Mouse (Mus musculus) liver, adult 2 months (tissue): ENCODE data around the gene Rhox7a. TPM values are rescaled to one million over a fixed set of nuclear protein-coding genes. Genes with fewer than 3 reads are reported as not detected.

Source experiments
- DNase-seq: peaks from one replicate; pipeline ENCODE4 v3.0.0-alpha.2; 2011; ENCODE audit warnings: low read depth, low spot score; ENCODE audit errors: extremely low read depth
- H3K27ac ChIP-seq: fragments of 200-500 bp; replicated peaks from 2 replicates; pipeline ENCODE4 v1.5.1; 2012; ENCODE audit warnings: low read depth, mild to moderate bottlenecking, control low read depth, inconsistent platforms, low read length; ENCODE audit not compliant: insufficient read depth
- H3K27me3 ChIP-seq: fragments of 200-500 bp; 2 replicates; pipeline ENCODE4 v1.6.1; 2012; ENCODE audit warnings: mild to moderate bottlenecking, moderate library complexity, low read length, inconsistent platforms; ENCODE audit not compliant: control insufficient read depth, insufficient read depth
- H3K36me3 ChIP-seq: fragments of 200-500 bp; 2 replicates; pipeline ENCODE4 v1.6.1; 2012; ENCODE audit warnings: low read length, inconsistent platforms; ENCODE audit not compliant: control insufficient read depth, insufficient read depth
- H3K4me1 ChIP-seq: fragments of 200-500 bp; 2 replicates; pipeline ENCODE4 v1.6.1; 2011; ENCODE audit warnings: low read length; ENCODE audit not compliant: control insufficient read depth, insufficient read depth
- H3K4me3 ChIP-seq: fragments of 200-500 bp; 2 replicates; pipeline ENCODE4 v1.5.1; 2011; ENCODE audit warnings: low read depth, mild to moderate bottlenecking, control low read depth, low read length, moderate library complexity; ENCODE audit not compliant: insufficient read depth
- H3K79me2 ChIP-seq: fragments of 200-500 bp; 2 replicates; pipeline ENCODE4 v1.6.1; 2012; ENCODE audit warnings: inconsistent platforms, mild to moderate bottlenecking, low read length, moderate library complexity; ENCODE audit not compliant: control insufficient read depth, insufficient read depth
- H3K9ac ChIP-seq: fragments of 200-500 bp; 2 replicates; pipeline ENCODE4 v1.6.1; 2012; ENCODE audit warnings: low read depth, mild to moderate bottlenecking, control low read depth, inconsistent platforms, low read length
- CTCF ChIP-seq: fragments of 200-500 bp; IDR thresholded peaks from 2 replicates; pipeline ENCODE4 v1.5.1; 2011; ENCODE audit warnings: low read depth, low read length, control low read depth
- POLR2A ChIP-seq: fragments of 200-500 bp; IDR thresholded peaks from 2 replicates; pipeline ENCODE4 v1.6.1; 2011; ENCODE audit warnings: low read length, control low read depth; ENCODE audit not compliant: insufficient read depth; ENCODE audit errors: extremely low read depth
- WGBS: fragments of 180-500 bp; shearing (Covaris S2); methylation state at CpG from one replicate; pipeline ENCODE4 v1.1.7; 2018; 5-methylcytosine and 5-hydroxymethylcytosine counted together
- polyA plus RNA-seq: library from polyadenylated mRNA; depleted of rRNA; stranded (reverse); fragments of >200 nt; gene quantifications from 2 replicates; pipeline ENCODE4 v1.2.3, GENCODE M21; 2012; rRNA removed
- total RNA-seq: library from RNA; depleted of rRNA; stranded (reverse); fragments of >200 nt; gene quantifications from 2 replicates; pipeline ENCODE4 v1.2.3, GENCODE M21; 2014; rRNA removed

The Rhox7a gene
- total and polyA plus RNA-seq, 2 experiments = not detected

DNA sequence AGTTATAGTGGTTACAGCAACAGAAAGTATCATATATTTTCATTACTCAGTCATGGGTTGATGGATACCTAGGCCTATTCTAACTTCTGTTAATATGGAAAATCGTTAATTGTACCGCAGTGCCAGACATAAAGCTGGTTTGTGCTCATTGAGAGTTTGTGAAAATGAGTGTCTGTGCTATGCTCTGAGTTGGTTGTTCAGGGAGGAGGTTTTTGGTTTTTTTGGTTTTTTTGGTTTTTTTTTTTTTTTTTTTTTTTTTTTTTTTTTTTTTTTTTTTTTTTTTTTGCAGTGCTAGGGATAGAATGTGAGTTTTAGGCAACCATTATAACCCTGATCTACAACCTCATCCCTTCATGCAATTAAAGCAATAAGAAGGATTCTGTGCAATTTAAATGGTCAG lies 40.2 kb downstream of the Rhox7a start:
- Histone ChIP-seq H3K27ac (no peak overlapping the region), H3K36me3 (no peaks in the 10 kb centered on the region), H3K27me3 (no peaks in the 10 kb centered on the region), H3K4me3 (no peak overlapping the region), H3K4me1 (no peaks in the 10 kb centered on the region), H3K9ac (no peak overlapping the region), H3K79me2 (no peaks in the 10 kb centered on the region)
- DNase-seq = no peak
- 100% methylated on average over 2 of the region's 2 CpGs for WGBS
- no peak for TF ChIP-seq POLR2A
- no peak for TF ChIP-seq CTCF

DNA sequence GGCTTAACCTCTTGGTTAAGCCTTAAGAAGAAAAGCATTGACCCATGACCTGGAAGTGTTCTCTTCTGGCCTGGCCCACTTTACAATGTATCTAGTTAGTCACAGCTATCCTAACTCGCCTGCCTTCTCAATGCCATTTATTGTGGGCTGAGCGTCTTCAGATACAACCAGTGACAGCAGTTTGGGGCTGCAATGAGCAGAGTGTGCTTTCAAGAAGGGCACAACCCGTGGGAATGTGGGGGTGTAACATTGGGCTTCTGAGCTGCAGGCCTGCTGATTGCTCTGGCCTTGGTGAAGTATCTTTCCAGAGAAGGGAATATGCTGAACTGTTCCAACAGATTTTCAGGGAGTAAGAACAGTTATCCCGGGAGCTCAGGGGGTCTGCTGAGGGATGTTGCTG lies 47.4 kb downstream of the Rhox7a start, which contains the start of gene Rhox8:
Gene Rhox8 (minus strand): TSS at position 101 of the 400 bp plus-strand sequence.
- Histone ChIP-seq H3K27me3 (no peaks in the 10 kb centered on the region), H3K79me2 (no peaks in the 10 kb centered on the region), H3K4me3 (no peak within 1 kb of the TSS), H3K27ac (no peak within 1 kb of the TSS), H3K9ac (no peak within 1 kb of the TSS), H3K4me1 (no peaks in the 10 kb centered on the region), H3K36me3 (no peaks in the 10 kb centered on the region)
- no peak for TF ChIP-seq POLR2A
- TF ChIP-seq CTCF = no peak
- no peak for DNase-seq
- 84% methylated on average over 4 of the region's 4 CpGs for WGBS

Other genes starting within 250 kb of the Rhox7a start
- not detected in 2 replicates for gene Rhox4f, start 224.0 kb upstream of the Rhox7a start, total RNA-seq
- not detected in 2 replicates for gene Rhox4f, start 224.0 kb upstream of the Rhox7a start, polyA plus RNA-seq
- gene Rhox3g, start 203.1 kb upstream of the Rhox7a start, total RNA-seq = not detected in 2 replicates
- not detected in 2 replicates for gene Rhox3g, start 203.1 kb upstream of the Rhox7a start, polyA plus RNA-seq
- not detected in 2 replicates for gene Rhox2g, start 188.2 kb upstream of the Rhox7a start, total RNA-seq
- not detected in 2 replicates for gene Rhox2g, start 188.2 kb upstream of the Rhox7a start, polyA plus RNA-seq
- gene Rhox4g, start 180.4 kb upstream of the Rhox7a start, total RNA-seq = not detected in 2 replicates
- gene Rhox4g, start 180.4 kb upstream of the Rhox7a start, polyA plus RNA-seq = not detected in 2 replicates
- not detected in 2 replicates for gene Rhox3h, start 162.9 kb upstream of the Rhox7a start, total RNA-seq
- gene Rhox3h, start 162.9 kb upstream of the Rhox7a start, polyA plus RNA-seq = not detected in 2 replicates
- not detected in 2 replicates for gene Rhox2h, start 158.4 kb upstream of the Rhox7a start, total RNA-seq
- gene Rhox2h, start 158.4 kb upstream of the Rhox7a start, polyA plus RNA-seq = not detected in 2 replicates
- gene Rhox5, start 26.8 kb upstream of the Rhox7a start, total RNA-seq = 0.54 TPM in 1 of 2 replicates, not detected in the other
- not detected in 2 replicates for gene Rhox5, start 26.8 kb upstream of the Rhox7a start, polyA plus RNA-seq
- not detected in 2 replicates for gene Rhox6, start 4.8 kb upstream of the Rhox7a start, total RNA-seq
- not detected in 2 replicates for gene Rhox6, start 4.8 kb upstream of the Rhox7a start, polyA plus RNA-seq
- gene Rhox8, start 47.3 kb downstream of the Rhox7a start, total RNA-seq = not detected in 2 replicates
- gene Rhox8, start 47.3 kb downstream of the Rhox7a start, polyA plus RNA-seq = not detected in 2 replicates
- gene Rhox7b, start 65.5 kb downstream of the Rhox7a start, total RNA-seq = not detected in 2 replicates
- not detected in 2 replicates for gene Rhox7b, start 65.5 kb downstream of the Rhox7a start, polyA plus RNA-seq
- gene Rhox9, start 70.1 kb downstream of the Rhox7a start, total RNA-seq = not detected in 2 replicates
- not detected in 2 replicates for gene Rhox9, start 70.1 kb downstream of the Rhox7a start, polyA plus RNA-seq
- gene Btg1-ps1, start 187.1 kb downstream of the Rhox7a start, total RNA-seq = not detected in 2 replicates
- gene Btg1-ps1, start 187.1 kb downstream of the Rhox7a start, polyA plus RNA-seq = not detected in 2 replicates
- gene Btg1-ps2, start 211.4 kb downstream of the Rhox7a start, total RNA-seq = not detected in 2 replicates
- not detected in 2 replicates for gene Btg1-ps2, start 211.4 kb downstream of the Rhox7a start, polyA plus RNA-seq
- gene Rhox10, start 234.8 kb downstream of the Rhox7a start, total RNA-seq = not detected in 2 replicates
- not detected in 2 replicates for gene Rhox10, start 234.8 kb downstream of the Rhox7a start, polyA plus RNA-seq